Mouse (Mus musculus) CH12.LX (cell line): ENCODE data around the gene Bmp6. TPM values are rescaled to one million over a fixed set of nuclear protein-coding genes. Genes with fewer than 3 reads are reported as not detected.

Experiments used
- DNase-seq: peaks from one replicate; pipeline ENCODE4 v3.0.0-alpha.2; 2013; ENCODE audit errors: extremely low read depth
- H3K27ac ChIP-seq: 2 replicates; pipeline ENCODE4 v1.5.1; 2012; ENCODE audit warnings: low read depth, mild to moderate bottlenecking, control low read depth, moderate library complexity; ENCODE audit not compliant: insufficient read depth
- H3K27me3 ChIP-seq: replicated peaks from 2 replicates; pipeline ENCODE3; 2012; ENCODE audit warnings: inconsistent platforms
- H3K36me3 ChIP-seq, 2 experiments: replicated peaks in 1 of 2; 2 replicates each; pipeline versions ENCODE3 to v1.6.1; 2012; ENCODE audit warnings: inconsistent platforms in 1 of 2, low read length in 1 of 2, mild to moderate bottlenecking in 1 of 2, mixed read lengths in 1 of 2, moderate library complexity in 1 of 2; ENCODE audit not compliant: control insufficient read depth in 1 of 2, insufficient read depth in 1 of 2
- H3K4me1 ChIP-seq, 2 experiments: 2 replicates each; pipeline ENCODE4 v1.6.1; 2012; ENCODE audit warnings: inconsistent platforms in 1 of 2, moderate library complexity in 1 of 2; ENCODE audit not compliant: insufficient read depth in 2 of 2, control insufficient read depth in 1 of 2
- H3K4me2 ChIP-seq: 2 replicates; pipeline ENCODE4 v1.6.1; 2012; ENCODE audit warnings: low read depth, mild to moderate bottlenecking, control low read depth; ENCODE audit not compliant: poor library complexity, insufficient read depth, severe bottlenecking
- H3K4me3 ChIP-seq, 3 experiments: fragments of 150-350 bp in 1 of 3; sonication (generic) in 1 of 3; replicated peaks in 1 of 3; 2 replicates each; pipeline versions ENCODE3 to v1.5.1; 2011 to 2012; ENCODE audit warnings: low read depth in 2 of 3, low read length in 2 of 3, mild to moderate bottlenecking in 2 of 3, moderate library complexity in 2 of 3, control low read depth in 1 of 3, improper control_type of control experiment in 1 of 3, inconsistent platforms in 1 of 3, mixed read lengths in 1 of 3; ENCODE audit not compliant: poor library complexity in 1 of 3
- H3K79me2 ChIP-seq: replicated peaks from 2 replicates; pipeline ENCODE4 v1.6.1; 2012; ENCODE audit warnings: mild to moderate bottlenecking, moderate library complexity; ENCODE audit not compliant: control insufficient read depth, poor library complexity, insufficient read depth, severe bottlenecking; ENCODE audit errors: extremely low read depth
- H3K9ac ChIP-seq: 2 replicates; pipeline ENCODE4 v1.6.1; 2012; ENCODE audit warnings: low read depth, mild to moderate bottlenecking, control low read depth, moderate library complexity; ENCODE audit not compliant: insufficient read depth
- H3K9me3 ChIP-seq: replicated peaks from 2 replicates; pipeline ENCODE3; 2012; ENCODE audit warnings: low read length, inconsistent platforms, mixed read lengths
- CTCF ChIP-seq, 2 experiments: IDR thresholded peaks in 1 of 2; conservative IDR thresholded peaks in 1 of 2; 2 replicates each; pipeline ENCODE4 v1.5.1; 2011 to 2012; ENCODE audit warnings: low read depth in 2 of 2, low read length in 2 of 2, improper control_type of control experiment in 1 of 2, inconsistent platforms in 1 of 2, mild to moderate bottlenecking in 1 of 2, moderate library complexity in 1 of 2
- E2F4 ChIP-seq: IDR thresholded peaks from 2 replicates; pipeline ENCODE4 v1.6.1; 2011; ENCODE audit warnings: low read depth, low read length, improper control_type of control experiment; ENCODE audit not compliant: insufficient replicate concordance
- JUN ChIP-seq: IDR thresholded peaks from 2 replicates; pipeline ENCODE4 v1.6.1; 2011; ENCODE audit warnings: low read depth, mild to moderate bottlenecking, low read length, improper control_type of control experiment, moderate library complexity; ENCODE audit not compliant: insufficient read depth
- MAZ ChIP-seq: IDR thresholded peaks from 2 replicates; pipeline ENCODE4 v1.6.1; 2012; ENCODE audit warnings: low read depth, mild to moderate bottlenecking, inconsistent platforms, low read length, improper control_type of control experiment, moderate library complexity
- MEF2A ChIP-seq: IDR thresholded peaks from 2 replicates; pipeline ENCODE4 v1.6.1; 2014; ENCODE audit warnings: low read depth, mild to moderate bottlenecking, inconsistent platforms, low read length, improper control_type of control experiment, borderline replicate concordance
- MXI1 ChIP-seq: IDR thresholded peaks from 2 replicates; pipeline ENCODE4 v1.6.1; 2011; ENCODE audit warnings: mild to moderate bottlenecking, low read depth, low read length, improper control_type of control experiment
- NRF1 ChIP-seq: IDR thresholded peaks from 2 replicates; pipeline ENCODE4 v1.6.1; 2014; ENCODE audit warnings: low read depth, mild to moderate bottlenecking, inconsistent platforms, low read length, improper control_type of control experiment, moderate library complexity
- PAX5 ChIP-seq: IDR thresholded peaks from 2 replicates; pipeline ENCODE4 v1.6.1; 2012; ENCODE audit warnings: low read length, inconsistent platforms, mixed read lengths
- POLR2AphosphoS2 ChIP-seq: IDR thresholded peaks from 2 replicates; pipeline ENCODE4 v1.6.1; 2011; ENCODE audit warnings: low read depth, low read length, improper control_type of control experiment
- RAD21 ChIP-seq: IDR thresholded peaks from 2 replicates; pipeline ENCODE4 v1.6.1; 2011; ENCODE audit warnings: low read depth, mild to moderate bottlenecking, low read length, improper control_type of control experiment, moderate library complexity
- SIN3A ChIP-seq: IDR thresholded peaks from 2 replicates; pipeline ENCODE4 v1.6.1; 2012; ENCODE audit warnings: low read length, improper control_type of control experiment, inconsistent platforms
- SMC3 ChIP-seq: IDR thresholded peaks from 2 replicates; pipeline ENCODE4 v1.6.1; 2011; ENCODE audit warnings: low read depth, low read length, improper control_type of control experiment
- TBP ChIP-seq: conservative IDR thresholded peaks from 2 replicates; pipeline ENCODE4 v1.6.1; 2011; ENCODE audit warnings: low read depth, low read length, improper control_type of control experiment
- TCF12 ChIP-seq: IDR thresholded peaks from 2 replicates; pipeline ENCODE4 v1.6.1; 2014; ENCODE audit warnings: low read depth, mild to moderate bottlenecking, inconsistent platforms, low read length, improper control_type of control experiment
- UBTF ChIP-seq: IDR thresholded peaks from 2 replicates; pipeline ENCODE4 v1.6.1; 2012; ENCODE audit warnings: low read depth, mild to moderate bottlenecking, inconsistent platforms, low read length, improper control_type of control experiment, moderate library complexity
- dilution Hi-C: fragments of 300-500 bp; cut with MboI; formaldehyde crosslinking; loops from 2 replicates; pipeline ENCODE4 v1.14.3; 2020; ENCODE audit warnings: low sequenced_read_pairs; ENCODE audit not compliant: extremely low pct_unique_long_range_greater_than_20kb, extremely low pct_ligation_motif_present
- in situ Hi-C: fragments of 300-500 bp; cut with MboI; formaldehyde crosslinking; loops from 3 replicates; pipeline ENCODE4 v1.14.3; 2019; ENCODE audit warnings: low sequenced_read_pairs, low pct_ligation_motif_present, low pct_unique_long_range_greater_than_20kb, mixed read lengths
- polyA plus RNA-seq: library from polyadenylated mRNA; unstranded; fragments of >175 nt; gene quantifications from 2 replicates; pipeline ENCODE4 v1.2.1, GENCODE M21; 2012; ENCODE audit warnings: low read depth; ENCODE audit not compliant: insufficient read length
- total RNA-seq, 2 experiments: library from RNA; depleted of rRNA; stranded (reverse); fragments of 300-350 nt in 1 of 2; fragments of >200 nt in 1 of 2; gene quantifications; 2 replicates each; pipeline ENCODE4 v1.2.3; 2012 to 2014

Bmp6 gene
- total and polyA plus RNA-seq, 3 experiments: 0.16 to 3.5 (median 0.77) TPM

- TF ChIP-seq NRF1: no peak
- peak; percentile 91 for TF ChIP-seq SIN3A
- no peak; the same call in 1 of the 2 replicates for TF ChIP-seq TBP
- peak; percentile 87 for TF ChIP-seq MXI1
- TF ChIP-seq TCF12: peak; percentile 71; the same call in 1 of the 2 replicates
- TF ChIP-seq MAZ: peak; percentile 91
- TF ChIP-seq JUN: peak; percentile 80
- TF ChIP-seq UBTF: no peak
- peak; percentile 97 for TF ChIP-seq MEF2A
- no peak for TF ChIP-seq PAX5
- no peak for TF ChIP-seq POLR2AphosphoS2
- peak; percentile 5; the same call in 1 of the 2 replicates for TF ChIP-seq E2F4
These were observed 158.4 kb downstream of the Bmp6 start (continued) for GRCm38 (mm10) chr13:38503137-38503849.

GRCm38 (mm10) chr13:38506320-38506719 is 161.4 kb downstream of the Bmp6 start:
- H3K36me3 ChIP-seq: peaks cover 68 to 80% of the 10 kb centered on the region in 2 experiments

GRCm38 (mm10) chr13:38506936-38507335 is 162.0 kb downstream of the Bmp6 start:
- no peak for DNase-seq
- no peaks in the 10 kb centered on the region for H3K9me3 ChIP-seq
- no peak overlapping the region for H3K4me2 ChIP-seq
- dilution Hi-C loops: no loop called here
- H3K36me3 ChIP-seq: peaks cover 67 to 79% of the 10 kb centered on the region in 2 experiments
- TF ChIP-seq POLR2AphosphoS2: 0 out of 2 replicates have a peak, but pooled peaks have one; percentile 48
- TF ChIP-seq CTCF (conservative IDR thresholded peaks at IDR 0.05 in 1 of 2, IDR thresholded peaks at IDR 0.05 in 1 of 2; ENCODE audit: low read depth in 2 of 2, low read length in 2 of 2): no peak
- H3K4me3 ChIP-seq: no peak overlapping the region
- H3K27ac ChIP-seq: no peak overlapping the region
- no peaks in the 10 kb centered on the region for H3K79me2 ChIP-seq
- H3K9ac ChIP-seq: no peak overlapping the region
- no peaks in the 10 kb centered on the region for H3K27me3 ChIP-seq
- peaks cover 14 to 81% of the 10 kb centered on the region in 2 experiments for H3K4me1 ChIP-seq
- in situ Hi-C loops: no loop called here

More at GRCm38 (mm10) chr13:38506320-38506719, 161.4 kb downstream of the Bmp6 start:
- Histone ChIP-seq H3K27me3 (no peaks in the 10 kb centered on the region), H3K27ac (no peak overlapping the region), H3K4me2 (no peak overlapping the region), H3K79me2 (no peaks in the 10 kb centered on the region), H3K4me1 (peaks cover 17 to 86% of the 10 kb centered on the region in 2 experiments), H3K4me3 (no peak overlapping the region), H3K9ac (no peak overlapping the region), H3K9me3 (no peaks in the 10 kb centered on the region)
- TF ChIP-seq UBTF: no peak
- peak; percentile 34 for TF ChIP-seq RAD21
- TF ChIP-seq SMC3: peak; percentile 38
- TF ChIP-seq CTCF (conservative IDR thresholded peaks at IDR 0.05 in 1 of 2, IDR thresholded peaks at IDR 0.05 in 1 of 2; ENCODE audit: low read depth in 2 of 2, low read length in 2 of 2): peak in 1 of 2 experiments; percentile 54; a peak in 3 of 4 replicates
- in situ Hi-C loops (no loop called here), dilution Hi-C loops (no loop called here)
- DNase-seq: peak; percentile 51
